Mouse (Mus musculus) T-helper 17 cell (primary cell): ENCODE results near the gene Cenpl.
"Not testable (repeated sequence)": the region's sequence is repeated elsewhere in the genome, so short reads cannot be mapped to it uniquely, and the experiment has no call there.

Experiments used
- in situ Hi-C, 2 experiments: fragments of 300-600 bp; cut with MboI, MseI; formaldehyde crosslinking; loops; 1 replicate in 1 of 2; 2 replicates in 1 of 2; pipeline ENCODE4 v1.15.1; 2025; ENCODE audit warnings: high pct_unique_total_duplicates in 2 of 2

The Cenpl gene

DNA sequence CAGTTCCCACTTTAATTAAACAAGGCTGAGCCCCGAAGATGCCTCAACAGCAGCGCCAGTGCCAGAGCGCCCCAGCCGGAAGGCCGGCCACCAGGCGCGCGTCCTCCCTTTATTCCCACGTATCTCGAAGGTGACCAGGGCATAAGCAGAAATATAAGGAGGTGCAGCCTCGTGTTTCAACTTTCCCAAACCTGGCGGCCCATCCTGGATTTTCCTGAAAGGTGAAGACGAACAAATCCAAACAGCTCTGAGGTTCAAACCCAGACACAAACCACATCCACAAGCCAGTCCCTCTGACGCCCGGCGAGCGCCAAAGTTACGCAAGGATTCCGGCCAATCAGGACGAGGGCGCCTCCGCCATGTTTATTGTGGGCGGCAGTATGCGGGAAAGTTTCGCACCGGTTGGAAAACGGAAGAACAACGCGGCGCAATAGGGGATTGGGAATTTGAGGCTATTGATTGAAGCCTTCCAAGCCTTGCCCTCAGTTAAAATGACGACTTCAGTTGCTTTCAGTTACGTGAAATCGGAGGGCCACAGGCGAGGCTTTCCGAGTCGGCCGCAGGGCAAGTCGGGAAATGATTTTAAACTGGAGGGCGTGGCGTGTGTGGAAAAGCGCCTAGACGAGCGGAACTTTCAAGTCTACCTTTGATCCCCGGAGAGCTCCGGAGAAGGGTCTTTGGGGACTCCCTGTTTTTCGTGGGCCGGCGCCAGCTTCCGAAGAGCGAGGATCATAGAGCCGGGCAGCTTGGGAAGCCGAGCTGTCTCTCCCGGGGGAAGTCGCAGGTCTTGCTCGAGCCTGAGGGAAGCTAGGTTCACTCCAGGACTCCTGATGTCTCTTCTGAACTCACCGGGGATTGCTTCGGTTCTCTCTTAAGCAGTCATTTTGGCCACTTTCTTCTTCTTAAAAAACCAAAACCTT is at the start of gene Cenpl, which contains the start of gene Dars2:
TSS of gene Cenpl (plus strand) at position 362 of the 920 bp plus-strand sequence.
TSS of gene Dars2 (minus strand) at position 307 of the 920 bp plus-strand sequence.
- in situ Hi-C loops: no loop called here

GRCm38 (mm10) chr1:161025410-161026210 is 44.9 kb upstream of the Cenpl start:
- in situ Hi-C loops: no loop called here

DNA sequence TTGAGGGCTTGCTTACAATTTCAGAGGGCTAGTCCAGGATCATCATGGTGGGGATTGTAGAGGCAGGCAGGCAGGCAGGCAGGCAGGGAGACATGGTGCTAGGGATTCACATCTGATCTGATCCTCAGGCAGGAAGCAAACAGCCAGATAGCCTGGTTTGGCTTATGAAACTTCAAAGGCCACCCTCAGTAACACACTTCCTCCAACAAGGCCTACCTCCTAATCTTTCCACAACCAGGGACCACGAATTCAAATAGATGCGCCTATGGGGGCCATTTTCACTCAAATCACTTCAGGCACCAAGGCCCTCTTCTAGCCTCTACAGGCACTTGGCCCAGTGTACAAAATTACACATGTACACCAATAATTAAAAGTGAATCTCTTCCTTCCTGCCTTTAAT is 43.3 kb upstream of the Cenpl start:
- in situ Hi-C loops: no loop called here

- in situ Hi-C loops: not testable (repeated sequence)
These were observed 42.1 kb upstream of the Cenpl start for GRCm38 (mm10) chr1:161028427-161028826.

DNA sequence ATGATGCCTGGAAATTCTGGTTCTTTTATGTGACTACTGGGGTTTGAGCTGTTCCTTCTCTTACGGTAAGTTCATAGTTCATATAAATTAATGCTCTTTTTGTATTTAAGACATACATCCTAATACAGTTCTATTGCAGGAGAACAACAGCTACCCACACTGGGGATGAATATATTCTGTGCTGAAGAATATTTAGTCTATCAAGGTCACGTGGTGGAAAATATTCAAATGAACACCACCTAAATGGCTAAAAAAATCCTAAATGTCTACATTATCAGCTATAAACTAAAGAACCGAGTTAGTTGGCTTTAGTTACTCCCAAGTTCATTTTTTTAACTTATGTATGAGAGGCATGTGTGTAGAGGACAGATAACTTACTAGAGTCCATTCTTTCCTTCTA is 40.5 kb upstream of the Cenpl start:
- in situ Hi-C loops: no loop called here

DNA sequence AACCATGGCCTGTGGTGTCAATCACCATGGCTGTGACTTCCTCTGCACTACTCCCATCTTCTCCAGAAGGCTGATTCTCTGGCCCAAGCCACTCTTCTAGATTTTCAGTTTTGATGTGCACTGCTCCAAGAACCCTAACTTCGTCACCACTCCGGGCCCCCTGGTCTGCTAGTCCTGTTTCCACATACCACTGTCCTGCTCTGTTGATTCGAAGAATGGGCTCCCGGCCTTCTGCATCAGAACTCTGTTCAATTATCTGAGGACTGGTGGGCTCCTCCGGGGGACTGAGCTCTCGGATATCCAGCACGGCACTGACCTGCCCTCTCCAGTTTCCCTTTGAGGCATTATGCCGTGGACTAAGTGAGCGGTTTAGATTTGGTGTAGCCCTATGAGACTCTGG is 38.6 kb upstream of the Cenpl start:
- in situ Hi-C loops: no loop called here

GRCm38 (mm10) chr1:161032345-161032744 is 38.2 kb upstream of the Cenpl start:
- in situ Hi-C loops: no loop called here

DNA sequence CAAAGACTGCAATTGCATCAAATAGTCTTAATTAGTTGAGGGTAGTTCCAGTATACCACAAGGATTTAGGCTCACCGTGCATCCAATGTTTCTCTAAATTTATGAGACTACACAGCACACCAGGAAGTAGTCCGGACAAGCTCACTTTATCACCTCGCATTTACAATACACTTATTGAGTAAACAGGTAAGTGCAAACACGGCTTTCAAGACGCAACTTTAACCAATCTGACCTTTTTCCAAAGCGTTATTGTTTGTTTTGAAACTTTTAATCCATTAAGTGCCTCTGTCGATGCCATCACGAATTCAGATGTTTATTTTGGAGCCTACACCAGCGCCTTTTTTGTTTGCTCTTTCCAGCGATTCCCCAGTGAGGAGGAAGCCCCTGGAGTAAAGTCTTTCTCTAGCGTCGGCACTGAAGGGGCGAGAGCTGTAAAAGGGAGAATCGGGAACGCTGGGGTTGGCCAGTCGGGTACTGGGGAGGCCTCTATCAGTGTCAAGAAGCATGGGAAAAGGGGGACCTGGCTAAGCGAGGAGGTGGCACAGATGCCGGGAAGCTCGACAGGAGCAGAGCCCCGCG is 36.6 kb upstream of the Cenpl start:
- in situ Hi-C loops: no loop called here

- in situ Hi-C loops: no loop called here
These were observed 35.9 kb upstream of the Cenpl start, which contains the start of gene Zbtb37 for GRCm38 (mm10) chr1:161034435-161035280. Zbtb37 (minus strand) TSS chr1:161034849.

- in situ Hi-C loops: no loop called here
These were observed 35.2 kb upstream of the Cenpl start for GRCm38 (mm10) chr1:161035281-161035785.

GRCm38 (mm10) chr1:161035786-161036404 is 34.6 kb upstream of the Cenpl start:
- in situ Hi-C loops: no loop called here

DNA sequence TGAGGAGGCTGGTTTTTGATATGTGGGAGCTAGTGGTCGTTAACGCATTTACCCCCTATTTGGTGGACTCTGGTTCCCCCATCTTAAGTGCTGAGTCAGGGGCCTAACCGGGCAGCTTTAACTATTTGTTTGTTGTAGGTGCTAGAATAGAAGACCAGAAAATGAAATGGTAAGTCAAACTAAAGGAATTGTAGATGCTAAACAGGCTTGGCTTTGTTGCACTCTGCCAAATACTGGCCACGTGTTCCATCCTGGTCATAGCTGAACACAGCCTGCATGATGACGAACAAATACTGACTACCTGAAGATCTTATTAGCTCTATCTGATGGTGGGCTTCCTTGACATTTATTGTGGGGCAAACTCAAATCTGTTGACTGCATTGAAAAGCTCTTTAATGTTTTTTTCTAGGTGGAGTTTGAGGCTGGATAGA is 34.1 kb upstream of the Cenpl start:
- in situ Hi-C loops: no loop called here

- in situ Hi-C loops: no loop called here
These were observed 33.5 kb upstream of the Cenpl start for GRCm38 (mm10) chr1:161037026-161037425.

GRCm38 (mm10) chr1:161037599-161037998 is 32.9 kb upstream of the Cenpl start:
- in situ Hi-C loops: no loop called here

DNA sequence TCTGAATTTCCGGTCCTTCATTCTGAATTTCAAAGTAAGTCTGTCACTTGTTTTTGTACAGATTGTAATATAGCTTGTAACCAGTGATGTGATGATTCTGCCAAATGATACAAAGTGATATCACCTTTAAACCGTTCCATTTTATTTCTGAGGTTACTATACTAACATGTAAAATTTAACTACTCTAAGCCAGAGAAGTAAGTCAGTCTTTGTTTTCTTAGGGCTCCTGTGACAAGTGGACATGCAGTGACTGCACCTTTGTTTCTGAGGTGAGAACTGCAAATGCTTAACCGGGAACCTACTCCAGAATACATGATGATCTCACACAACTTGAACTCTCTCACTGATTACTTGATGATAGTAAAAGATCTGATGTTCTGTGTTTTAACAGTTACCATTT is 32.5 kb upstream of the Cenpl start:
- in situ Hi-C loops: no loop called here

DNA sequence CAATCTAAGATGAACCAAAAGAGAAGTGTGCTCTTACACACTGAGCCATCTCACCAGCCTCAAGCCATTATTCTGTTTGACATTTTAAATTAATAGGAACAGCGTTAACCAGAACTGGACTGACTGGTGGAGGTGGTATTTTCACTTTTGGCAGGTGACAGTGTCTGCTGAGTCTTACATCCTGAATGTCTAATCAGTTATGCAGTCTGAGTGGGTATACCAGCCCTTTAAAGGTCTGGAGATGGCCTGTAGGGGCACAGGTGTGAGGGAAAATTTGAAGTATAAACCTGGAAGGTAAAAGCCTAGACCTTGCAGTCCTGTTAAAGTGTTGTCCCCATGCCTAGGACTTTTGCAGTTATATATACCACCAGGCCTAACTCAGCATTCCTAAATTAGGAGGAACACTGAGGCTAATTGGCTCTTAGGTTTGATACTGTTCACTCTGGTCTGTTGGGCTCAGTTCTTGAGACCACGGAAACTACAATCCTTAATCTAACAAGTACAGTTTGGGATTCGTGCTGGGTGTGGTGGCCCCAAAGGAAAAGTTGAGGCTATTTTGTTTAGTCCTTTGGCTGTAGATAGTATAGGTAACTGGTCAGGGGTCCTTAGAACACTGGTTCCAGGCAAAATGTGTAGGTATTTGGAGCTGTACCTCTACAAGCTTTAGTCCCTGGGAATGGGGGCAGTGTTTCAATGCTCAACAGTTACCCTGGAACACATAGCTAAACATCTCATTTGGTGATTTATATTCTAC is 31.4 kb upstream of the Cenpl start:
- in situ Hi-C loops: no loop called here

- in situ Hi-C loops: loop anchor here in 1 of 2 experiments (10.0 kb wide), 1 partner anchor 135 kb away; no protein-coding TSS in a partner anchor
These were observed 30.6 kb upstream of the Cenpl start for GRCm38 (mm10) chr1:161039741-161040425.

GRCm38 (mm10) chr1:161040426-161040770 is 30.1 kb upstream of the Cenpl start:
- in situ Hi-C loops: loop anchor here in 1 of 2 experiments (10.0 kb wide), 1 partner anchor 134 kb away; no protein-coding TSS in a partner anchor

GRCm38 (mm10) chr1:161040855-161041254 is 29.7 kb upstream of the Cenpl start:
- in situ Hi-C loops: loop anchor here in 1 of 2 experiments (10.0 kb wide), 1 partner anchor 134 kb away; no protein-coding TSS in a partner anchor
